Mouse (Mus musculus) forelimb bud, embryonic 11.5 days (tissue): ENCODE measurements around the gene Cox6a1.
"Not testable (repeated sequence)": the region's sequence is repeated elsewhere in the genome, so short reads cannot be mapped to it uniquely, and the experiment has no call there.

ENCODE experiments used
- DNase-seq: peaks from one replicate; pipeline ENCODE4 v3.0.0-alpha.2; 2012; ENCODE audit warnings: low read depth, low spot score

Cox6a1 gene

GRCm38 (mm10) chr5:115348546-115349224 is at the start of gene Cox6a1:
Cox6a1 (minus strand) TSS chr5:115348981.
- peak; percentile 99 for DNase-seq

- no peak for DNase-seq
Measured at GRCm38 (mm10) chr5:115397839-115398780, 49.3 kb upstream of the Cox6a1 start.

- no peak for DNase-seq
Measured at GRCm38 (mm10) chr5:115396654-115397053, 47.9 kb upstream of the Cox6a1 start.

DNA sequence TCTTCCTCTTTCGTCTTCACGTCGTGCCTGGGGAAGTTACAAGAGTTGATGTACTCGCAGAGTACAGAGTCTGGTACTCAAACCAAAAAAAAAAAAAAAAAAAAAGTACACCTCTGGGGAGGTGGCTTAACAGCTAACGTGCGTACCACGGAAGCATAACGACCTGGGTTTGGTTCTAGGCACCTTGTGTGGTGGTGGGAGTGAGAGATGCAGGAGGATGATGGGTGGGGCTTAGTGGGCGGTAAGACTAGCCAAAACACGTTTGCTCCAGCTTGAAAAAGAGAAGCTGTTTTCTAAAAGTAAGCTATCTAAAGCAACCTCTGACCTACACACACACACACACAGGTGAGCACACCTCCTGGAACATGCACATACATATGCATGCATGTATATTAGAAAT is 46.1 kb upstream of the Cox6a1 start:
- DNase-seq: no peak

DNA sequence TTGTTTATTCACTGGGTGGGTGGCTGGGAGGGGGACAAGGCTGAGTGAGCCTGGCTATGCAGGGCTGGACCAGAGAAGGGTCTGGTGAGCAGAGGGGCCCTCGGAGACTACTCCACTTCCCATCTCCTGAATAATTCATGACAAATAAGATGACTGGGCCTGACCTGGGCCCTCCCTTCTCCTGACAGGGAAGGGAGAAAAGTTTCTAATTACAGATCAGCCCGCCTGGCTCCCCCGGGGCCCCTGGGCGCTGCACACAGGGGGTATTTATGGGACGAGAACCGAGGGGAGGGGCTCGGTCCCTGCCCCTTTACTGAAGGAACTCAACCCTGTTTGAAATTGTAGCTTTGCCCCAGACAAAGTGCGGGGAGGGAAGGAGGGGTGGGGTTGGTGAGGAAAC is 45.4 kb upstream of the Cox6a1 start:
- DNase-seq: no peak

GRCm38 (mm10) chr5:115392969-115393368 is 44.2 kb upstream of the Cox6a1 start:
- no peak for DNase-seq

- DNase-seq: no peak
Measured at GRCm38 (mm10) chr5:115391935-115392334, 43.2 kb upstream of the Cox6a1 start.

DNA sequence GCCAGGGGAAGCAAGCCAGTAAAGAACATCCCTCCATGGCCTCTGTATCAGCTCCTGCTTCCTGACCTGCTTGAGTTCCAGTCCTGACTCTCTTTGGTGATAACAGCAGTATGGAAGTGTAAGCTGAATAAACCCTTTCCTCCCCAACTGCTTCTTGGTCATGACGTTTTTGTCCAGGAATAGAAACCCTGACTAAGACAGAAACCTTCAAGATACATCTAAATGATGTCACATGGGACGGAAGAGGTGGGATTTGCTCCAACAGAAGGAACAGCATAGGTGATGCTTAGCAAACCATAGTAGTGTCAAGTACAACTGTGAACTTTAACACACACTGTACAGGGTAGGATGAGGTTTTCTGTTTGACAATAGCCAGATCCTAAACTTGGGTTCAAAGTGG is 30.1 kb upstream of the Cox6a1 start:
- not testable (repeated sequence) for DNase-seq

- DNase-seq: no peak
Measured at GRCm38 (mm10) chr5:115375436-115375835, 26.7 kb upstream of the Cox6a1 start.

DNA sequence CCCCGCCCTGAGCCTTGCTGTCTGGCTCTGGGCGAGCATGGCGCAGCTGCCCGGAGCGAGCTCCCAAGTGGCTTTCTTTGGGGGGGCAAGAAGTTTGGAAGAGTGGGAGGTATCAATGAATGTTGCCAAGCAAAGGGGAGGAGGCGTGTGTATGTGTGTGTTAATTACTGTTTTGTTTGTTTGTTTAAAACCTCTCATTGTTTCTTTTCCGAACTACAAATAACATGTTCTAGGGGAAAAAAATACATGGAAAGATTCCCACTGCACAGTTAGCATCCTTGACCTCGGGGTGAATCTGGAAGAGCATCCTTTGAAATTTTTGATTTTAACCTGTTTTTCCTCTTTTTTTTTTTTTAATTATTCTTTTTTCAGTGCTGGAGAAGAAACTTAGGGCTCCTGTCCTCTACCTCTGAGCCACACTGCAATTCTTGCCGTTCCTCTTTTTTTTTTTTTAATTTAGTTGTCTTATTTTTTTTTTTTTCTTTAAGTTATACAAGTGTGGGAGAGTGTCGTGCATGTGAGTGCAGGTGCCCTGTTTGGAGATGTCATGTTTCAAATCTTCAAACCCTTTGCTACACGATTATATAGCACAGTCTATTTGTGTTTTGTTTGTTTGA is 25.5 kb upstream of the Cox6a1 start:
- DNase-seq: no peak

DNA sequence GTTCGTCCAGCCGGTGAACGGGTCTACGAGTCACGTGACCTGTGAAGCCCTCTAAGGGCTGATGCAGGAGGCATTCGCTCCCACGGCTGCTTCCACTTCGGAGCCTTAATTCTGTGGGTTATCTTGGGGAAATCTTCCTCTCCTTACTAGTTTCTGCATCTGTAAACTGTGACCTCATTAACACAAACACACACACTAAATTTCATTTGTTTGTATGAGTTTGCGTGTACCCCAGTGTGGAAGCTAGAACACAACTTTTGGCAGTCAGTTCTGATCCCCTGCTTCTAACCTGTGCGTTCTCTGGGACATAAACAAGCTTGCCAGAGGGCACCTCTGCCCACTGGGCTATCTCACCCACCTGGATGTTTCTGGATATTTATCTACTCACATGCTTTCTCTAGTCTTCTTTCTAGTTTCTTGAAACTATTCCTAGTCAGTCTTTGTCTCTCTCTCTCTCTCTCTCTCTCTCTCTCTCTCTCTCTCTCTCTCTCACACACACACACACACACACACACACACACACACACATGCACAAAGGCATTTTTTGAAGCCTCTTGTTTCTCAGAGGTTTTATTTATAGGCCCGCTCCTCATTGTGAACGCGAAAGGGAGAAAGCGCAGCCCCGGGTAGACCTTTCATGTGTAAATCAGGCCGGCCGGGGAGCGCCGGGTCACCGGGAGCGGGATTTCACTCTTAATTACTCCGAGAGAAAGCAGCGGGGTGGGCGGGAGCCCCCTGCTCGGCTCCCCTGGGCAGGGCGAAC is 24.8 kb upstream of the Cox6a1 start:
- DNase-seq: peak; percentile 37

- no peak for DNase-seq
Measured at GRCm38 (mm10) chr5:115371736-115372135, 23.0 kb upstream of the Cox6a1 start.

DNA sequence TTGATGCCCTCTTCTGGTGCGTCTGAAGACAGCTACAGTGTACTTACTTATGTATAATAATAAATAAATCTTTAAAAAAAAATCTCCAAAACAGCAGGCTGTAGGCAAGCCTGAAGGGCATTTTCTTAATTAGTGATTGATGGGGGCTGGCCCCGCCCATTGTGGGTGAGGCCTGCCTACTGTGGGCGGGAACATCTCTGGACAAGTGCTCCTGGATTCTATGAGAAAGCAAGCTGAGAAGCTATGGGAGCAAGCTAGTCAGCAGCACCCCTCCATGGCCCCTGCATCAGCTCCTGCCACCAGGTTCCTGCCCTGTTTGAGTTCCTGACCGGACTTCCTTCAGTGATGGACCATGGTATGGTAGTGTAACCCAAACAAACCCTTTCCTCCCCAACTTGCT is 16.0 kb upstream of the Cox6a1 start:
- no peak for DNase-seq

DNA sequence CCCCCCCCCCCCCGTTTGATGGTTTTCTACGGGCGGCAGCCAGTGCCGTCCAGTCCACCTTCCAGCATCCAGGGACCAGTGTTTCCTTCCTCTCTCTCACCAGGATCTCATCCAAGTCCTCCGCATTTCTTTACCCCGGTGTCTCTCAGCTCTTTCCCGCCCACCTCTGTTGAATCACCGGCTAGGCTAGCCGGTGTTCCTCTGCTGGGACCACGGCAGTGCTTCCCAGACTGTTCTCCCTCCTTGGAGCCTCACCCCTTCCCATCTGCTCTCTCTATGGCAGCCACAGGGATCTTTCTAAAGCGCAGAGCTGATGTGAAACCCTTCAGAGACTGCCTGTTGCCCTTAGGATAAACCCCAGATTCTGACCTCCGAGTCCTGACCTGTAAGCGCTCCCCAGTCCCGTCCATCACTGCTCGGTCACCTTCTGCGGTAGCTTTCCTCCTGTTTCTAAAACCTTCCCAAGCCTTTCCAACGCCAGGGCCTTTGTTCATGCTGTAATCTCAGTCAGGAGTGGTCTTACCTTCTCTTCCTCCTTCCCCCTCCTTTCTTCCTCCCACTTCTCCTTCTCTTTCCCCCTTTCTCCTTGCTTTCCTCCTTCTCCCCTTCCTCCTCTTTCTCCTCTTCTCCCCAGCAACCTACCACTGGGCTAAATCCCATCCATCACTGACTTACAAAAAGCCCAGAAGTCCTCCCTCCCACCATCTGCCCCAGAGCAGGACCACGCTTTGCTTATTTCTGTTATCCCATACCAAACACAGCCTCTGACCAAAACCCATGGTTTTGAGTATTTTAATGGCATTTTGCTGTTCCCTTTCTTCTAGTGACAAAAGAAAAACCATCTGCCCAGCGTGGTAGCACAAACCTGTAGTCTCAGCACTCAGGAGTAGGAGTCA is 14.3 kb upstream of the Cox6a1 start:
- DNase-seq: no peak

- no peak for DNase-seq
Measured at GRCm38 (mm10) chr5:115362216-115362615, 13.4 kb upstream of the Cox6a1 start.

GRCm38 (mm10) chr5:115359851-115360372 is 11.1 kb upstream of the Cox6a1 start:
- DNase-seq: peak; percentile 43

- no peak for DNase-seq
Measured at GRCm38 (mm10) chr5:115359438-115359837, 10.7 kb upstream of the Cox6a1 start.

GRCm38 (mm10) chr5:115358872-115359271 is 10.1 kb upstream of the Cox6a1 start:
- DNase-seq: peak; percentile 83

- DNase-seq: no peak
Measured at GRCm38 (mm10) chr5:115355070-115355469, 6.3 kb upstream of the Cox6a1 start.

GRCm38 (mm10) chr5:115351348-115351747 is 2.6 kb upstream of the Cox6a1 start:
- DNase-seq: no peak
